Mouse (Mus musculus) NIH3T3 (cell line): ENCODE measurements around the gene Shc1.
A peak's percentile ranks its signal among the peaks of the same experiment; 100 is the strongest.

Source experiments
- DNase-seq: peaks from one replicate; pipeline ENCODE4 v3.0.0-alpha.2; 2012; ENCODE audit warnings: low read depth

Shc1 gene

GRCm38 (mm10) chr3:89390111-89390515 lies 28.1 kb upstream of the Shc1 start:
- DNase-seq, result peak; percentile 81

- DNase-seq, result peak; percentile 51
Measured at GRCm38 (mm10) chr3:89390699-89391662, 27.3 kb upstream of the Shc1 start.

GRCm38 (mm10) chr3:89391663-89392511 lies 26.4 kb upstream of the Shc1 start:
- peak; percentile 72 for DNase-seq

GRCm38 (mm10) chr3:89392871-89393311 lies 25.4 kb upstream of the Shc1 start:
- peak; percentile 42 for DNase-seq

GRCm38 (mm10) chr3:89393605-89394004 lies 24.6 kb upstream of the Shc1 start:
- peak; percentile 99 for DNase-seq

GRCm38 (mm10) chr3:89394006-89394893 lies 24.0 kb upstream of the Shc1 start, which contains the start of gene Zbtb7b:
TSS of gene Zbtb7b (minus strand) at chr3:89394776.
- peak; percentile 85 for DNase-seq

GRCm38 (mm10) chr3:89394894-89395256 lies 23.4 kb upstream of the Shc1 start:
- no peak for DNase-seq

- DNase-seq, result peak; percentile 21
Measured at GRCm38 (mm10) chr3:89395419-89395805, 22.8 kb upstream of the Shc1 start.

- peak; percentile 93 for DNase-seq
Measured at GRCm38 (mm10) chr3:89395806-89396653, 22.2 kb upstream of the Shc1 start.

GRCm38 (mm10) chr3:89396654-89397005 lies 21.6 kb upstream of the Shc1 start:
- no peak for DNase-seq

- no peak for DNase-seq
Measured at GRCm38 (mm10) chr3:89401329-89401728, 16.9 kb upstream of the Shc1 start.

- DNase-seq, result peak; percentile 55
Measured at GRCm38 (mm10) chr3:89402693-89403092, 15.6 kb upstream of the Shc1 start, which contains the start of gene Lenep. TSS of gene Lenep (minus strand) at chr3:89402793.

GRCm38 (mm10) chr3:89406887-89407286 lies 11.4 kb upstream of the Shc1 start:
- peak; percentile 62 for DNase-seq

GRCm38 (mm10) chr3:89408448-89408847 lies 9.8 kb upstream of the Shc1 start:
- DNase-seq, result no peak

GRCm38 (mm10) chr3:89409701-89410100 lies 8.5 kb upstream of the Shc1 start:
- DNase-seq, result no peak

- no peak for DNase-seq
Measured at GRCm38 (mm10) chr3:89410864-89411263, 7.4 kb upstream of the Shc1 start.

- DNase-seq, result peak; percentile 100
Measured at GRCm38 (mm10) chr3:89411490-89412393, 6.5 kb upstream of the Shc1 start, which contains the start of gene Flad1. TSS of gene Flad1 (minus strand) at chr3:89411870.

GRCm38 (mm10) chr3:89416158-89416557 lies 2.1 kb upstream of the Shc1 start:
- DNase-seq, result no peak

GRCm38 (mm10) chr3:89417131-89417530 lies 1.1 kb upstream of the Shc1 start:
- DNase-seq, result no peak

- no peak for DNase-seq
Measured at GRCm38 (mm10) chr3:89417840-89418169, 438 bp upstream of the Shc1 start.
